Mouse (Mus musculus): Measurements from ENCODE around the gene Nebl.

Gene Nebl

DNA sequence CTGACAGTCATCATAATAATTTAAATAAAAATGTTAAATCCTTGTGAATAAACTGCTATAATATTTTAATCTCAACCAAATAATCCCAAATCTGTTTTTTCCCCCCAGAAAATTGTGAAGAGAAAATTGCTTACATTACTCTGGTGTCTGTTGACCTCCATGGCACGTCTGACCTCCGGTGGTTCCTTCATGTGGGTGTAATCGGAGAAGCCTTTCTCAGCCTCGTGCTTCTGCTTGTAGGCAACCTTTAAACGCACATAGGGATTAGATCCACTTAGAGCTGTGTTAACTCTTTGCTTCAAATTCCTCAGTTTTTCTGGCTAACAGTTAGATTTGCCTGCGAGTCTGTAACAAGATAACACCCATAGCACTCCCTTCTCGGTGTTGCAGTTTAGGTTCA lies 287.7 kb downstream of the Nebl start:
- in situ Hi-C loops (cut with MboI; ENCODE audit: low pct_unique_long_range_greater_than_20kb in 1 of 2, low sequenced_read_pairs in 2 of 2, unreplicated experiment in 1 of 2): loop anchor here in 1 of 2 experiments (25.0 kb wide), 1 partner anchor 369 kb away; no protein-coding TSS in a partner anchor

DNA sequence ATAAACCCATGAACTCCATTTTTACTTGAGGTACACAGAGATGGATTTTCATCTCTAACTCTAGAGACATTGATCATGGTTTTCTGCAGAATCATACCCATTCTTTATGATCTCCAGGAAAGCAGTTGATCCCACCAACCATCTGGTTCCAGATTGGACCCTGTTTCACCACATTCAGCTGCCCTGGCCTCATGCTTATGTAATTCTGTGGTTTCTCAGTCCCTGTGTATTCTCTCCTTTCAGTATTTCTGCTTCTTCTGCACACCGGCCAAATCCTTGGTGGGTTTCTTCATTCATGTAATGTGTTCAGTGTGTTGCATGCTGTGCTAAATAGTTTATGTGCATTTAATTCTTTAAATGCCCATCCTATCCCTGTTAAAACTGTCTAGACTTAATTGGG lies 292.9 kb downstream of the Nebl start:
- in situ Hi-C loops (cut with MboI; ENCODE audit: low pct_unique_long_range_greater_than_20kb in 1 of 2, low sequenced_read_pairs in 2 of 2, unreplicated experiment in 1 of 2): loop anchor here in 1 of 2 experiments (25.0 kb wide), 1 partner anchor 374 kb away; no protein-coding TSS in a partner anchor

DNA sequence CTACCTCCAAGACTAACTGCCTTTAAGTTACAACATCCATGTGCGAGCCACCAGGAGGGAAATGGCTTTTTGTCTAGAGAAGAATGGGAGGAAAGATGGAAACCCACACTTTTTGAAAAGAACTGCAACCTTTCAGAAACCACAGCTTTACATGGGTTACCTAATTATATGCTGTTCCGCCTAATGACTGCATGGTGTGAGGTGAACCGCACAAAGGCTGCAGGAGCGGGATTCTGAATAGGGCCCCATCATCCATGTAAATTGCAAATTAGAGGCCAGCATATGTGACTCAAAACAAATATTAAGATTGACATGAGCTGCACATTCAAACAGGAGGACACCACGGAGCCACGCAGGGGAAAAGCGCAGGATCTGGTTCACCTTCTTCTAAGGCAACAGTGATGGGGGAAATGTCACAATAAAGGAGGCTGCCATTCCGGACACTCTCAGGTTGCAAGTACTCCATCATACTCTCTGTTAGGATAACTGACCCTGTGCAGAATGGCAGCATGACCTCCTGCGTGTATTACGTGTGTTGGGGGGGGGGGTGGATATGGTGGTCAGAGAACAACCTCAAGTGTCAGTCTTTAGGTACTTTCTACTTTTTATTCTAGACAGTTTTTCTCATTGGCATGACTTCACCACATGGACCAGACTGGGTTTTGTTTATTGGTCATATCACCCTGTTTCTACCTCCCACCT lies 294.4 kb downstream of the Nebl start:
- in situ Hi-C loops (cut with MboI; ENCODE audit: low pct_unique_long_range_greater_than_20kb in 1 of 2, low sequenced_read_pairs in 2 of 2, unreplicated experiment in 1 of 2): loop anchor here in 1 of 2 experiments (25.0 kb wide), 1 partner anchor 375 kb away; no protein-coding TSS in a partner anchor

GRCm38 (mm10) chr2:17435217-17435616 lies 296.0 kb downstream of the Nebl start:
- in situ Hi-C loops (cut with MboI; ENCODE audit: low pct_unique_long_range_greater_than_20kb in 1 of 2, low sequenced_read_pairs in 2 of 2, unreplicated experiment in 1 of 2): loop anchor here in 1 of 2 experiments (25.0 kb wide), 1 partner anchor 377 kb away; no protein-coding TSS in a partner anchor

DNA sequence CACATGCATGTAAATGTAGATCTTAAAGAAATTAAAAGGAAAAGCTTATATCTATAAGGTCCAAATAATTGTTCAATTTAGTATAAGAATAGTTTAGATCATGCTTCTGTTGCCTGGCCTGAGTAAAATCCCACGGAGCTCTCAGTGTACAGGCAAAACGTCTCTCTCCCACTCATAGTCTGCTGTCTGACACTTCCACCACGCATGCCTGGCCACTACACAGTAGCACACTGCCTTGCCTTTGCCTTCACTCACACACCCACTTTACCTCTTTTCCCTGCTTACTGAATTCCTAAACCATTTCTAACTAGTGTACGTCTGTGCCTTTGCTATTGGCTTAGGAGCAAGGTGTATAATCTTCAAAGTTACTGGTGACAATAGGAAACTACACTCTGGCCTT lies 302.2 kb downstream of the Nebl start:
- in situ Hi-C loops (cut with MboI; ENCODE audit: low pct_unique_long_range_greater_than_20kb in 1 of 2, low sequenced_read_pairs in 2 of 2, unreplicated experiment in 1 of 2): loop anchor here in 1 of 2 experiments (25.0 kb wide), 1 partner anchor 383 kb away; no protein-coding TSS in a partner anchor

- in situ Hi-C loops (cut with MboI; ENCODE audit: low pct_unique_long_range_greater_than_20kb in 1 of 2, low sequenced_read_pairs in 2 of 2, unreplicated experiment in 1 of 2): loop anchor here in 1 of 2 experiments (25.0 kb wide), 1 partner anchor 384 kb away; no protein-coding TSS in a partner anchor
These were observed 303.1 kb downstream of the Nebl start for GRCm38 (mm10) chr2:17428156-17428555.

- in situ Hi-C loops (cut with MboI; ENCODE audit: low pct_unique_long_range_greater_than_20kb in 1 of 2, low sequenced_read_pairs in 2 of 2, unreplicated experiment in 1 of 2): loop anchor here in 1 of 2 experiments (5.0 kb wide), 1 partner anchor 409 kb away; no protein-coding TSS in a partner anchor
These were observed 308.3 kb downstream of the Nebl start for GRCm38 (mm10) chr2:17422967-17423366.

DNA sequence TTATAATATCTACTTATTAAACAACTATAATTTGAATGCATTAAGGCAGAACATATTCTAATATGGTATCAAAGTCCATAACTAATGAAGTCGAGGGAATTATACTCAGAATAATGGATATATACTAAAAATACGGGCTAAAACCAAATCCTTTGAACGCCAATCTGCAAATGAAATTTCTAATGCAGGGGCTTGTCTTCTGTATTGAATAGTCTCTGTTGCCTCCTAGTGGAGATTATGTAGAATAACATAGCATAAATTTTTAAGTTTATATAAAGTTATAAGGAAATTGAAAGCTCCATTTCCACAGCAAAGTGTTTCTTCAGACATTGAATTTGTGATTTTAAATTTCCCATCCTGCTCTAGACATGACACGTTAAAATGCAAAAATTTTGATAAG lies 315.9 kb downstream of the Nebl start:
- in situ Hi-C loops (cut with MboI; ENCODE audit: low pct_unique_long_range_greater_than_20kb in 1 of 2, low sequenced_read_pairs in 2 of 2, unreplicated experiment in 1 of 2): loop anchor here in 1 of 2 experiments (10.0 kb wide), 1 partner anchor 399 kb away; no protein-coding TSS in a partner anchor

DNA sequence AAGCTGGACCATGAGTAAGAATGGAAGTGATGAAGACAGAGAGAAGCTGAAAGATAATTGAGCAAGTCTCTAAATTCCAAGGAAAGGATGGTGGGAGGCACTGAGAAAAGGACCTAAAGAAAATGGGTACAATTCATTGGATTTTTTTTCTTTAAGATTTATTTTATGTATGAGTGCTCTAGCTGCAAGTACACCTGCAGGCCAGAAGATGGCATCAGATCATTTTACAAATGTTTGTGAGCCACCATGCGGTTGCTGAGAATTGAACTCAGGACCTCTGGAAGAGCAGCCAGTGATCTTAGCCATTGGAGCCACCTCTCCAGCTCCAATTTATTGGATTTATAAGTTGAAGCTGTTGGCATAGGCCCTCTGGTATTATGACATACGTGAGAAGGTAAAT lies 316.9 kb downstream of the Nebl start:
- in situ Hi-C loops (cut with MboI; ENCODE audit: low pct_unique_long_range_greater_than_20kb in 1 of 2, low sequenced_read_pairs in 2 of 2, unreplicated experiment in 1 of 2): loop anchor here in 1 of 2 experiments (10.0 kb wide), 1 partner anchor 400 kb away; no protein-coding TSS in a partner anchor

DNA sequence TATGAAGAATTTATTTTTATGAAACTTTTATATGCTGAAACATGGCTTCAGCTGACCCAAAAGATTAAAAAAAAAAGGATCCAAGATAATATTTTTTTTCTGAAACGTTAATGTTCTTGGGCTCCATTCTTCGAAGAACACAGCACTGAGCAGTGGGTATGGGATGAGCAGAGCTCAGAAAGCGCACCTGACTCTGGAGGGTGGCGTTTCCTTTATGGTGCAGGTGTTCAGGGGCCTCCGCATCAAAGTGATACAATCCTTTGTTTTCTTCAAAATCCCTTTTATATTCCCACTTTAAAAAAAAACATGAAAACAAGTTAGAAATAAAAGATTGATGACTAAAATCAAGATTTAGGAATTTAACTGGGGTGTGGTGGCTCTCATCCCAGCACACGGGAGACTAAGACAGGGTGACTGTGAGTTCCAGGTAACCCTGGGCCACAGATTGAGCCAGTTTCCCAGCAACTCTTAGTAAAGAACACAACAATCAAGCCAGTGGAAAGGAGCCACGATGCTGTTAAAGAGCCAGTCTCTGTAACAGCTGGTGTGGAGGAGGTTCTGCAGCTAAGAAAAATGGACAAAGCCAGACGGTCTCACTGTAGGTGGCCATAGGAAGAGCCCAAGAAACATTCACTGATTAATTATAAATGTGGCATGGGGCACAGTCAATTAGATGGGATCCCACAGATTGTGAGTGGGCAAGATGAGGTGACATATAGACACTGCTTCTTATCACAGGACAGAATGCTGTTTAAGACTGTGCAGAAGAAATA lies 317.6 kb downstream of the Nebl start:
- in situ Hi-C loops (cut with MboI; ENCODE audit: low pct_unique_long_range_greater_than_20kb in 1 of 2, low sequenced_read_pairs in 2 of 2, unreplicated experiment in 1 of 2): loop anchor here in 1 of 2 experiments (10.0 kb wide), 1 partner anchor 401 kb away; no protein-coding TSS in a partner anchor

- in situ Hi-C loops (cut with MboI; ENCODE audit: low pct_unique_long_range_greater_than_20kb in 1 of 2, low sequenced_read_pairs in 2 of 2, unreplicated experiment in 1 of 2): no loop called here
These were observed 322.0 kb downstream of the Nebl start for GRCm38 (mm10) chr2:17409276-17409675.

DNA sequence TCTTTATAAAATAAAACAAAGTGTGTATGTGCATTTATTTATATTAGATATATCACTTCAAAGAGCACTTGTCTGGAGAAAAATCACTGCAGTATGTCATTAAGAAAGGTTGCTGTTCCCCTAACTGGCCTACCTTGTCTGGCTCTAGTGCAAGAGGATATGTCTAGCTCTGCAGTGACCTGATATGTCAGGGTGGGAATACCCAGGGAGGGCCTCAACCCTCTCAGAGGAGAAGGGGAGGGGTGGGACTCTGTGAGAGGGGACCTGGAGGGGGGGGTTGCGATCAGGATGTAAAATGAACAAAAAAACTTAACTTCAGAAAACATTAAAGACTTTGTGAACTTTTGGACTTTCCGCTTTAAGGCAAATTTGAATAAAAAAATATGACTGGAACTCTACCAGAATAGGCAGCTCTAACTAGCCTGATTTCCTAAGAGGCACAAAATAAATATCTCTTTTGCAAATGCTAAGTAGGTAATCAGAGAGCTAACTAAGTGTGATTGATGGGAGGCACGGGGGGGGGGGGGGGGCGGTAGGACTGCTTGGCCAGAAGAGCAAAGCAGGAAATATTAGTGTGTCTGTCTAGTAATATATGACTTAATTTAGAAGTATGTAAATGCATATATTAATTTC lies 325.2 kb downstream of the Nebl start:
- in situ Hi-C loops (cut with MboI; ENCODE audit: low pct_unique_long_range_greater_than_20kb in 1 of 2, low sequenced_read_pairs in 2 of 2, unreplicated experiment in 1 of 2): no loop called here

DNA sequence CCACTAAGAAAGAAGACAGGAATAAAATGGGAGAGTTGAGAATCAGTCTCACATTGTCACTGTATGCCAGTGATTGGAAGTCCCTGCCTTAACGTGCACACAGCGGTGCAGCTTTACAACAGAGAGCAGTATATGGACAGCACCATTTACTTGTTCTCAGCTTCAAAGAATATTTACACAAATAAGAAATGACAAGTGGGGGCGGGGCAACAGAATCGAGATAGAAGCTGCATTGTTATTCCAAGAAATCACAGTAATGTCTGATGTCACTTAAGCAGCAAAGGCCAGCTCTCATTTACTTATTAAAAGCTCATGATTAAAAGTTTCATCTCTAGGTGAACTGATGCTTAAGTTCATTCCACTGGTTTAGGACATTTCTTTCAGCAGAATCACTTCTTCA lies 328.8 kb downstream of the Nebl start:
- in situ Hi-C loops (cut with MboI; ENCODE audit: low pct_unique_long_range_greater_than_20kb in 1 of 2, low sequenced_read_pairs in 2 of 2, unreplicated experiment in 1 of 2): no loop called here

DNA sequence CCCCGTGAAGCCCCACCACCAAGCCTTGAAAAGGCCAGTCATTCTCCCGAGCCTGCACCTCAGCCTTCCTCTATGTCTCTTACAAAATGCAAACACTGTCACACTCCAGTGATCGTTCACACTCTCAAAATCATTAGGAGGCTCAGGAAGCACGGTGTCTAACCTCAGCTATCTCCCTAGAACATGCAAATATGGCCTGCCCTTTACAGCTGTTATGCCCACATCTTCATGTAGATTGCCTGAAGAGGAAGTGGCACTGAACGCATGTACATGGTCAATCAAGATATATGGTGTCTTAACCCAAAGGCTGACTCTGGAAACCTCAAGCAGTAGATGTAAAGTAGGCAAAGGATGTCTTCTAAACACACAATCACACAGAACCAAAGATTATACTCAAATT lies 335.0 kb downstream of the Nebl start:
- in situ Hi-C loops (cut with MboI; ENCODE audit: low pct_unique_long_range_greater_than_20kb in 1 of 2, low sequenced_read_pairs in 2 of 2, unreplicated experiment in 1 of 2): no loop called here

- in situ Hi-C loops (cut with MboI; ENCODE audit: low pct_unique_long_range_greater_than_20kb in 1 of 2, low sequenced_read_pairs in 2 of 2, unreplicated experiment in 1 of 2): no loop called here
These were observed 339.9 kb downstream of the Nebl start for GRCm38 (mm10) chr2:17391389-17391788.

DNA sequence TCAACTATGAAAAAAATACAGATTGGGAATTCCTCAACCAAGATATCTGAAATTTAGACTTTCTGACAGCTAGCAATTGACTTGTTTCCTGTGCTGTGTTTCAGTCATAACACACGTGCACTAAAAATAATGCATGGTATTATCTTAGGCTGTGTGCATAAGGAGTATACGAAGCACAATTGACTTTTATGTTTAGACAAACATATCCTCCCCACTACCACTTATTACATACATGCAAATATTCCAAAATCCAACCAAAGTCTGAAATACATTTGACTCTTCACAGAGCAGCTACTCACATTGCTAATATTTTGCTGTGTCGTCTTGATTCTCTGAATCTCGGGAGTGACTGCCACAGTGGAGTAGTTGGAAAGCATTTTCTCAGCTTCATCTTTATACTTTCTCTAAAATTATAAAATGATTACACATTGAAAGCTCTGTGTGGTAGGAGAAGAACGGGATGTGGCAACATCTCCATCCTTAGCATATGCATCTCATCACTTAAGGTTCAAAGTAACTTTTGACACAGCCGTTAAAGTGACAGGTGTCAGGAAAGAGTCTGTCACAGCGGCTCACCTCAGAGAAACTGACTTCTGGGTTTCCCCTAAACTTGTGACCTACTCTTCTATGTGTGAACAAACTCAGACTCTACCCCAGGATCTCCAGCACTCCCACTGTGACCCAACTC lies 340.6 kb downstream of the Nebl start:
- in situ Hi-C loops (cut with MboI; ENCODE audit: low pct_unique_long_range_greater_than_20kb in 1 of 2, low sequenced_read_pairs in 2 of 2, unreplicated experiment in 1 of 2): no loop called here

- in situ Hi-C loops (cut with MboI; ENCODE audit: low pct_unique_long_range_greater_than_20kb in 1 of 2, low sequenced_read_pairs in 2 of 2, unreplicated experiment in 1 of 2): no loop called here
These were observed 341.4 kb downstream of the Nebl start for GRCm38 (mm10) chr2:17389886-17390285.

DNA sequence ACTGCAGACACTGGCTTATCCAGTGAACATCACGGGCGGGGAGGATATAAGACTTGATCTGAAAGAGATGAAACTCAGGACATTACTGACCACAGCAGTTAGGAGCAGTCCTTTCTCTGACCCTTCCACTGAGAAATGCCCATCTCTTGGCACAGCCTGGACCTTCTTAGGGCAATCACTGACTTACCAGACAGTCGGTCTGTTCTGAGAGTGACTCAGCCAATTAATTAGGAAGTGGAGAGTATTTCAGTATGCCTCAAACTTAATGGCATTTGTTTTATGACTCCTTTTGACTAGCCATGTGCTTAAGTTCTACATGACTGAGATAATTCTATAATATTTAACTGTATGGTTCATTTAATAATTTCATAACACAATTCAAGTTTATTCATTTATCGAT lies 341.9 kb downstream of the Nebl start:
- in situ Hi-C loops (cut with MboI; ENCODE audit: low pct_unique_long_range_greater_than_20kb in 1 of 2, low sequenced_read_pairs in 2 of 2, unreplicated experiment in 1 of 2): no loop called here

Measured in mouse embryonic stem cell (cell line).